Mouse (Mus musculus): ENCODE measurements at regions not wholly inside any gene's neighbourhood (a gene's known extent, or its start where the extent isn't known, plus 50 kb on each side); places are given as distances from the start of the nearest gene placed in this dataset.

DNA sequence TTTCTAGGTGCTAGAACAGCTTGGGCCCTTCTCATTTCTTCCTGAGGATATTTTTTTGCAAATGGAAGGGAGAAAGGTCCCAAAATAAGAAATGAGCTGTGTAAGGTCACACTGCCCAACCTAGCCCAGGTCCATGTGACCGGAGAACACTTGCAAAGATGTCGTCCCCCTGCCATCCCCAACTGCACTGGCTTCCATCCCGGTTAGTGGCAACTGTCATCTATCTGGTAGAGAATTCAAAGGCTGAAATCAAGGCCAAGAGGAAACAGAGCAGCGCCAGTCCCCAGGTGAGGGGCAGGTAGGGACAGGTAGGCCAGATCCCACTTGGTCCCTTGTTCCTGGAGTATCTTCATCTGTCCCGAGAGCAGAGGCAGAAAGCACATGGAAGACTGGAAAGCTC is 60.2 kb upstream of the Zmiz1 start:
- Histone ChIP-seq H3K27me3 (no peaks in the 10 kb centered on the region), H3K4me1 (peaks cover 20% of the 10 kb centered on the region), H3K4me3 (no peak overlapping the region), H3K4me2 (no peak overlapping the region), H3K9ac (no peak overlapping the region), H3K36me3 (no peaks in the 10 kb centered on the region), H3K27ac (no peak overlapping the region), H3K9me3 (no peaks in the 10 kb centered on the region)
- 78% methylated on average over 5 of the region's 5 CpGs for WGBS
- ATAC-seq (ENCODE audit: insufficient number of reproducible peaks, insufficient read depth, low FRiP score, low TSS enrichment, low read depth), result no peak

GRCm38 (mm10) chr14:25399286-25399685 is 59.7 kb upstream of the Zmiz1 start:
- 67% methylated on average over 3 of the region's 3 CpGs for WGBS

GRCm38 (mm10) chr14:25401104-25401963 is 57.7 kb upstream of the Zmiz1 start:
- Histone ChIP-seq H3K27ac (no peak overlapping the region), H3K4me1 (peaks cover 20% of the 10 kb centered on the region), H3K27me3 (no peaks in the 10 kb centered on the region), H3K9ac (no peak overlapping the region), H3K36me3 (no peaks in the 10 kb centered on the region), H3K4me2 (no peak overlapping the region), H3K9me3 (no peaks in the 10 kb centered on the region), H3K4me3 (no peak overlapping the region)
- no peak for ATAC-seq (ENCODE audit: insufficient number of reproducible peaks, insufficient read depth, low FRiP score, low TSS enrichment, low read depth)
- WGBS, result 83% methylated on average over 19 of the region's 19 CpGs

More at GRCm38 (mm10) chr14:25399286-25399685, 59.7 kb upstream of the Zmiz1 start:
- H3K4me3 ChIP-seq, result no peak overlapping the region
- H3K27me3 ChIP-seq, result no peaks in the 10 kb centered on the region
- H3K9ac ChIP-seq, result no peak overlapping the region
- H3K36me3 ChIP-seq, result no peaks in the 10 kb centered on the region
- H3K4me1 ChIP-seq, result peaks cover 20% of the 10 kb centered on the region
- H3K27ac ChIP-seq, result no peak overlapping the region
- no peak overlapping the region for H3K4me2 ChIP-seq
- H3K9me3 ChIP-seq, result no peaks in the 10 kb centered on the region
- ATAC-seq (ENCODE audit: insufficient number of reproducible peaks, insufficient read depth, low FRiP score, low TSS enrichment, low read depth), result no peak

GRCm38 (mm10) chr14:25402409-25402808 is 56.6 kb upstream of the Zmiz1 start:
- H3K4me2 ChIP-seq, result no peak overlapping the region
- peaks cover 9% of the 10 kb centered on the region for H3K4me1 ChIP-seq
- no peaks in the 10 kb centered on the region for H3K9me3 ChIP-seq
- WGBS, result 85% methylated on average over 1 of the region's 1 CpGs
- H3K36me3 ChIP-seq, result no peaks in the 10 kb centered on the region
- no peak for ATAC-seq (ENCODE audit: insufficient number of reproducible peaks, insufficient read depth, low FRiP score, low TSS enrichment, low read depth)
- no peak overlapping the region for H3K4me3 ChIP-seq
- H3K9ac ChIP-seq, result no peak overlapping the region
- no peaks in the 10 kb centered on the region for H3K27me3 ChIP-seq
- H3K27ac ChIP-seq, result no peak overlapping the region

DNA sequence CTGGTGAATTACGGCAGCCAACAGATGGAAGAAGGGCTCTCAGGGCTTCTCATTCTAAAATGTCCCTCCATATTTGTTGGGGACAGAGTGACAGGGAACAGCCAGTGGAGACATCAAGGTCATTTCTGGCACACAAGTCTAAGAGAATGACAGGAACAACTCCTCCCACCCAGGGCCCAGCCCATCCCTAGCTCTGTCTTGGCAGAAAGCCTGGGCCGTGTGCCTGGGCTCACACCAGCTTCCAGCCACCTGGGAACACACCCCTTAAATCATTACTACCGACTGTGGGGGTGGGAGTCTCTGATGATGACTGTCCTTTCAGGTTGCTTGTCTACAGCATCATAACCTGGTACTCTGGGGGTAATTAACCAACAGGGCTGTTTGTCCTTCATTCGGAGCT is 53.8 kb upstream of the Zmiz1 start:
- Histone ChIP-seq H3K4me2 (no peak overlapping the region), H3K9me3 (no peaks in the 10 kb centered on the region), H3K27me3 (no peaks in the 10 kb centered on the region), H3K9ac (no peak overlapping the region), H3K4me1 (no peaks in the 10 kb centered on the region), H3K4me3 (no peak overlapping the region), H3K36me3 (no peaks in the 10 kb centered on the region), H3K27ac (no peak overlapping the region)
- WGBS, result 71% methylated on average over 4 of the region's 4 CpGs
- ATAC-seq (ENCODE audit: insufficient number of reproducible peaks, insufficient read depth, low FRiP score, low TSS enrichment, low read depth), result no peak

GRCm38 (mm10) chr14:25406059-25406458 is 52.9 kb upstream of the Zmiz1 start:
- no peak for ATAC-seq (ENCODE audit: insufficient number of reproducible peaks, insufficient read depth, low FRiP score, low TSS enrichment, low read depth)
- no peak overlapping the region for H3K4me3 ChIP-seq
- H3K36me3 ChIP-seq, result no peaks in the 10 kb centered on the region
- H3K4me1 ChIP-seq, result no peaks in the 10 kb centered on the region
- no peaks in the 10 kb centered on the region for H3K27me3 ChIP-seq
- no peak overlapping the region for H3K27ac ChIP-seq
- no peak overlapping the region for H3K4me2 ChIP-seq
- no peak overlapping the region for H3K9ac ChIP-seq
- no peaks in the 10 kb centered on the region for H3K9me3 ChIP-seq
- 93% methylated on average over 3 of the region's 3 CpGs for WGBS

DNA sequence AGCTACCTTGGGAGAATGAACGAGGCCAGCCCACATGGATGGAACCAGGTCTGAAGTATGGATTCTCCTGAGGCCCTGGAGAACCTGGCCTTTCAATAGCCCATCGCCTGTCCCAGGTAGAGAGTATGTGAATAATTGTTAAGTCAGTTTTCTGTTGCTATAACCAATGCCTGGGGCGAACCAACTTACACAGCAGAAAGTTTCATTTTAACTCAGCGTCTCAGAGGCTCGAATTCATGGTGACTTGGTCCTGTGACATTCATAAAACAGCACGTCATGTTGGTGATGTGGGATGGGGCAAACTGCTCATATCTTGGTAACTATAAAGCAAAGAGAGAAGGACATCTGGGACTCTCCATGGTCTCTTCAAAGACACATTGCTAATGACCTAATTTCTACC is 52.4 kb upstream of the Zmiz1 start:
- Histone ChIP-seq H3K4me3 (no peak overlapping the region), H3K4me1 (no peaks in the 10 kb centered on the region), H3K9ac (no peak overlapping the region), H3K9me3 (no peaks in the 10 kb centered on the region), H3K27ac (no peak overlapping the region), H3K4me2 (no peak overlapping the region), H3K27me3 (no peaks in the 10 kb centered on the region), H3K36me3 (no peaks in the 10 kb centered on the region)
- ATAC-seq (ENCODE audit: insufficient number of reproducible peaks, insufficient read depth, low FRiP score, low TSS enrichment, low read depth), result no peak
- WGBS, result 92% methylated on average over 6 of the region's 6 CpGs

DNA sequence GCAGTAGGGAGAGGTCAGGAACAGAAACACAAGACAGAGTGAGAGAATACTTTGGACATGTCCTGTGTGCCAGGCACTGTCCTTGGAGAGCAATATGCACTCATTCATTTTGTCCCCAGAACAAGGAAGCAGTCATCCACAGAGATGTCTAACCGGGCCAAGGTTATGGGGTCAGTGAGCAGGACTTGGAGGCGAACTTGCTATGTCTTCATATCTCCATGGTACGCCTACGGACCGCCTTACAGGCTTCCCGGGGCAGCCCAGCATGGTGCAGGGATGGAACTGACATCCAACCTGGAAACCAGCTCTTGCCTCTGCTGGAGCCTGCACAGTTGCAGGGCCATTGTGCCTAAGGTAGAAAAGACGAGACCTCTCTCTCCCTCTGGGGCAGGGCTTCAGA is 51.9 kb upstream of the Zmiz1 start:
- H3K4me3 ChIP-seq, result no peak overlapping the region
- 80% methylated on average over 7 of the region's 7 CpGs for WGBS
- H3K4me1 ChIP-seq, result no peaks in the 10 kb centered on the region
- no peak for ATAC-seq (ENCODE audit: insufficient number of reproducible peaks, insufficient read depth, low FRiP score, low TSS enrichment, low read depth)
- no peaks in the 10 kb centered on the region for H3K36me3 ChIP-seq
- H3K27ac ChIP-seq, result no peak overlapping the region
- H3K9ac ChIP-seq, result no peak overlapping the region
- no peak overlapping the region for H3K4me2 ChIP-seq
- no peaks in the 10 kb centered on the region for H3K27me3 ChIP-seq
- no peaks in the 10 kb centered on the region for H3K9me3 ChIP-seq

Data from embryonic facial prominence, embryonic 13.5 days (tissue).